Mouse (Mus musculus): ENCODE measurements at regions not wholly inside any gene's neighbourhood (a gene's known extent, or its start where the extent isn't known, plus 50 kb on each side); places are given as distances from the start of the nearest gene placed in this dataset.

GRCm38 (mm10) chr7:138514171-138514570 lies 116.6 kb upstream of the Tcerg1l start:
- Histone ChIP-seq H3K27ac (ENCODE audit: insufficient read depth, low read length) (no peak overlapping the region), H3K4me1 (ENCODE audit: control insufficient read depth, insufficient read depth, low read length) (no peaks in the 10 kb centered on the region), H3K4me3 (ENCODE audit: insufficient read depth, low read length) (no peak overlapping the region)
- TF ChIP-seq POLR2A (IDR thresholded peaks at IDR 0.05; ENCODE audit: extremely low read depth, insufficient read depth, low read length) (no peak), CTCF (IDR thresholded peaks at IDR 0.05; ENCODE audit: extremely low read depth, insufficient read depth, low read length) (no peak)

GRCm38 (mm10) chr7:138505205-138505604 lies 107.7 kb upstream of the Tcerg1l start:
- no peak overlapping the region for H3K27ac ChIP-seq (ENCODE audit: insufficient read depth, low read length)
- no peak overlapping the region for H3K4me3 ChIP-seq (ENCODE audit: insufficient read depth, low read length)
- TF ChIP-seq CTCF (IDR thresholded peaks at IDR 0.05; ENCODE audit: extremely low read depth, insufficient read depth, low read length) (no peak), POLR2A (IDR thresholded peaks at IDR 0.05; ENCODE audit: extremely low read depth, insufficient read depth, low read length) (no peak)
- no peaks in the 10 kb centered on the region for H3K4me1 ChIP-seq (ENCODE audit: control insufficient read depth, insufficient read depth, low read length)

GRCm38 (mm10) chr7:138503986-138504385 lies 106.5 kb upstream of the Tcerg1l start:
- TF ChIP-seq CTCF (IDR thresholded peaks at IDR 0.05; ENCODE audit: extremely low read depth, insufficient read depth, low read length) (no peak), POLR2A (IDR thresholded peaks at IDR 0.05; ENCODE audit: extremely low read depth, insufficient read depth, low read length) (no peak)
- H3K4me3 ChIP-seq (ENCODE audit: insufficient read depth, low read length): no peak overlapping the region

GRCm38 (mm10) chr7:138503016-138503415 lies 105.5 kb upstream of the Tcerg1l start:
- TF ChIP-seq POLR2A (IDR thresholded peaks at IDR 0.05; ENCODE audit: extremely low read depth, insufficient read depth, low read length) (no peak), CTCF (IDR thresholded peaks at IDR 0.05; ENCODE audit: extremely low read depth, insufficient read depth, low read length) (no peak)
- Histone ChIP-seq H3K27ac (ENCODE audit: insufficient read depth, low read length) (no peak overlapping the region), H3K4me3 (ENCODE audit: insufficient read depth, low read length) (no peak overlapping the region), H3K4me1 (ENCODE audit: control insufficient read depth, insufficient read depth, low read length) (no peaks in the 10 kb centered on the region)

More at GRCm38 (mm10) chr7:138503986-138504385, 106.5 kb upstream of the Tcerg1l start:
- Histone ChIP-seq H3K27ac (ENCODE audit: insufficient read depth, low read length) (no peak overlapping the region), H3K4me1 (ENCODE audit: control insufficient read depth, insufficient read depth, low read length) (no peaks in the 10 kb centered on the region)

- Histone ChIP-seq H3K4me1 (ENCODE audit: control insufficient read depth, insufficient read depth, low read length) (no peaks in the 10 kb centered on the region), H3K4me3 (ENCODE audit: insufficient read depth, low read length) (no peak overlapping the region), H3K27ac (ENCODE audit: insufficient read depth, low read length) (no peak overlapping the region)
- TF ChIP-seq POLR2A (IDR thresholded peaks at IDR 0.05; ENCODE audit: extremely low read depth, insufficient read depth, low read length) (no peak), CTCF (IDR thresholded peaks at IDR 0.05; ENCODE audit: extremely low read depth, insufficient read depth, low read length) (no peak)
These were observed 104.0 kb upstream of the Tcerg1l start for GRCm38 (mm10) chr7:138501347-138502014.

GRCm38 (mm10) chr7:138497771-138498170 lies 100.2 kb upstream of the Tcerg1l start:
- Histone ChIP-seq H3K27ac (ENCODE audit: insufficient read depth, low read length) (no peak overlapping the region), H3K4me1 (ENCODE audit: control insufficient read depth, insufficient read depth, low read length) (no peaks in the 10 kb centered on the region), H3K4me3 (ENCODE audit: insufficient read depth, low read length) (no peak overlapping the region)
- no peak for TF ChIP-seq POLR2A (IDR thresholded peaks at IDR 0.05; ENCODE audit: extremely low read depth, insufficient read depth, low read length)
- TF ChIP-seq CTCF (IDR thresholded peaks at IDR 0.05; ENCODE audit: extremely low read depth, insufficient read depth, low read length): no peak

- H3K27ac ChIP-seq (ENCODE audit: insufficient read depth, low read length): no peak overlapping the region
- H3K4me3 ChIP-seq (ENCODE audit: insufficient read depth, low read length): no peak overlapping the region
- TF ChIP-seq POLR2A (IDR thresholded peaks at IDR 0.05; ENCODE audit: extremely low read depth, insufficient read depth, low read length) (no peak), CTCF (IDR thresholded peaks at IDR 0.05; ENCODE audit: extremely low read depth, insufficient read depth, low read length) (peak; percentile 18; the same call in 1 of the 2 replicates)
- H3K4me1 ChIP-seq (ENCODE audit: control insufficient read depth, insufficient read depth, low read length): no peaks in the 10 kb centered on the region
These were observed 99.7 kb upstream of the Tcerg1l start for GRCm38 (mm10) chr7:138497202-138497601.

- Histone ChIP-seq H3K4me3 (ENCODE audit: insufficient read depth, low read length) (no peak overlapping the region), H3K4me1 (ENCODE audit: control insufficient read depth, insufficient read depth, low read length) (no peaks in the 10 kb centered on the region), H3K27ac (ENCODE audit: insufficient read depth, low read length) (no peak overlapping the region)
- TF ChIP-seq POLR2A (IDR thresholded peaks at IDR 0.05; ENCODE audit: extremely low read depth, insufficient read depth, low read length) (no peak), CTCF (IDR thresholded peaks at IDR 0.05; ENCODE audit: extremely low read depth, insufficient read depth, low read length) (no peak)
These were observed 96.1 kb upstream of the Tcerg1l start for GRCm38 (mm10) chr7:138493661-138494060.

GRCm38 (mm10) chr7:138492261-138492660 lies 94.7 kb upstream of the Tcerg1l start:
- TF ChIP-seq CTCF (IDR thresholded peaks at IDR 0.05; ENCODE audit: extremely low read depth, insufficient read depth, low read length) (no peak), POLR2A (IDR thresholded peaks at IDR 0.05; ENCODE audit: extremely low read depth, insufficient read depth, low read length) (no peak)
- no peak overlapping the region for H3K27ac ChIP-seq (ENCODE audit: insufficient read depth, low read length)
- H3K4me1 ChIP-seq (ENCODE audit: control insufficient read depth, insufficient read depth, low read length): no peaks in the 10 kb centered on the region
- no peak overlapping the region for H3K4me3 ChIP-seq (ENCODE audit: insufficient read depth, low read length)

GRCm38 (mm10) chr7:138489471-138489870 lies 91.9 kb upstream of the Tcerg1l start:
- TF ChIP-seq POLR2A (IDR thresholded peaks at IDR 0.05; ENCODE audit: extremely low read depth, insufficient read depth, low read length): no peak
- no peak for TF ChIP-seq CTCF (IDR thresholded peaks at IDR 0.05; ENCODE audit: extremely low read depth, insufficient read depth, low read length)
- Histone ChIP-seq H3K27ac (ENCODE audit: insufficient read depth, low read length) (no peak overlapping the region), H3K4me3 (ENCODE audit: insufficient read depth, low read length) (no peak overlapping the region), H3K4me1 (ENCODE audit: control insufficient read depth, insufficient read depth, low read length) (no peaks in the 10 kb centered on the region)
